Mouse (Mus musculus) thymus, postnatal 14 days (tissue): Measurements from ENCODE around the gene Aplnr.

ENCODE experiments used
- DNase-seq: peaks from one replicate; pipeline ENCODE4 v3.0.0; 2021

The Aplnr gene

GRCm38 (mm10) chr2:85136089-85136488, at the start of gene Aplnr:
Gene Aplnr (plus strand): TSS chr2:85136225.
- DNase-seq, result no peak

GRCm38 (mm10) chr2:85088716-85089646, 47.0 kb upstream of the Aplnr start:
- DNase-seq, result no peak

GRCm38 (mm10) chr2:85091325-85091724, 44.7 kb upstream of the Aplnr start:
- no peak for DNase-seq

GRCm38 (mm10) chr2:85093376-85093775, 42.6 kb upstream of the Aplnr start:
- DNase-seq, result no peak

GRCm38 (mm10) chr2:85095906-85096305, 40.1 kb upstream of the Aplnr start:
- no peak for DNase-seq

GRCm38 (mm10) chr2:85098014-85098413, 38.0 kb upstream of the Aplnr start:
- DNase-seq, result no peak

- DNase-seq, result no peak
These were observed 37.1 kb upstream of the Aplnr start for GRCm38 (mm10) chr2:85098824-85099511.

- no peak for DNase-seq
These were observed 32.8 kb upstream of the Aplnr start for GRCm38 (mm10) chr2:85103201-85103600.

- no peak for DNase-seq
These were observed 30.5 kb upstream of the Aplnr start for GRCm38 (mm10) chr2:85105426-85106013.

GRCm38 (mm10) chr2:85106068-85106790, 29.8 kb upstream of the Aplnr start:
- no peak for DNase-seq

- DNase-seq, result no peak
These were observed 29.1 kb upstream of the Aplnr start for GRCm38 (mm10) chr2:85106941-85107340.

- DNase-seq, result no peak
These were observed 25.6 kb upstream of the Aplnr start for GRCm38 (mm10) chr2:85110288-85110875.

GRCm38 (mm10) chr2:85123187-85123868, 12.7 kb upstream of the Aplnr start:
- peak; percentile 38 for DNase-seq

GRCm38 (mm10) chr2:85123869-85124535, 12.0 kb upstream of the Aplnr start:
- DNase-seq, result peak; percentile 49

- no peak for DNase-seq
These were observed 6.5 kb upstream of the Aplnr start for GRCm38 (mm10) chr2:85129496-85129971.

- DNase-seq, result no peak
These were observed 4.8 kb upstream of the Aplnr start for GRCm38 (mm10) chr2:85131226-85131625.

- no peak for DNase-seq
These were observed 4.3 kb upstream of the Aplnr start for GRCm38 (mm10) chr2:85131724-85132123.

GRCm38 (mm10) chr2:85132204-85132603, 3.8 kb upstream of the Aplnr start:
- DNase-seq, result no peak

- no peak for DNase-seq
These were observed 926 bp upstream of the Aplnr start for GRCm38 (mm10) chr2:85135099-85135498.

GRCm38 (mm10) chr2:85136831-85137520, 951 bp downstream of the Aplnr start:
- no peak for DNase-seq
